Comparison of ENCODE assay signal across 9 mouse cellular contexts in the genomic region with DNA sequence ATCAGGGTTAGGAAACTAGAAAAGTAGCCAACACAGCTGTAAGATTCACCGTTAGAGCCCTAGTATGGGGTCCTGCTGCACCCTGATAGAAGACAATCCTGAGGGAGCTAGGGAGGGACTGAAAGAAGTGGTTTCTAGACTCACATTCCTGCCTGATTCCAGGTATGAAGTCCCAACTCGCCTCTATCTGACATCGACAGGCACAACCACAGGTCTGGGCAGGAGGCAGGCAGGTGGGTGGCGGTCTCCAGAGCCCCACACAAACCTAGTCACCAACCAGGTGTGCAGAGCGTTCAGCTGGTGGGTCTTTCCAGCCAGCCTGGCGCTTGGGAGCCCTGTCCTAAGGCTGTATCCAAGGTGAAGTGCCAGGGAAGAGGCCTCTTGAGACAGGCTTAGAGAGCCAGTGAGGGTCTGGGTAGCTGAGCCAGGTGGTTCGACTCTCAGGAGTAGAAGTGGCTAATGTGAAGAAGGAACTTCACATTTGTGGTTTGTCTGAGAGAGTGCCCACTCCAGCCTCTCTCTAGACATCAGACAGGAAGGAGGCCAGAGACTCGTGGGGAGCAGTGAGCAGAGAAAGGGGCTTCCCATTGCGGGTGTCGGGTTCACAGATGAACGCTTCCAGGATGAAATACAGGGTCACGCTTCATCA. TPM values are rescaled to one million over a fixed set of nuclear protein-coding genes. Genes with fewer than 3 reads are reported as not detected.
DNase-seq lines count a peak whose midpoint lies in the region; ATAC-seq and TF ChIP-seq lines count a peak whose summit lies in the region.
"Had no signal": no experiment of that assay in that cellular context is flagged by ENCODE, and none has a peak within 500 bp of the region (broad histone marks: within the 10 kb centered on the region; RNA-seq: fewer than 3 reads in every experiment).

No protein-coding gene starts in this region.

- H3K4me1 ChIP-seq in hindbrain, embryonic 10.5 days (replicated peaks) = peaks cover 46% of the 10 kb centered on the region
- H3K4me1 ChIP-seq in hindbrain, embryonic 12.5 days = peaks cover 32% of the 10 kb centered on the region
- H3K4me1 ChIP-seq in forebrain, embryonic 13.5 days = peaks cover 42% of the 10 kb centered on the region
- H3K4me1 ChIP-seq in lung, postnatal 0 days (ENCODE audit: insufficient read depth, low read depth, low read length) = peaks cover 47% of the 10 kb centered on the region
- H3K4me1 ChIP-seq in thymus, adult 2 months (replicated peaks; ENCODE audit: control insufficient read depth, insufficient read depth, low read length) = peaks cover 29% of the 10 kb centered on the region
- peaks cover 34% of the 10 kb centered on the region for H3K4me1 ChIP-seq in cerebellum, adult 2 months (ENCODE audit: control insufficient read depth, insufficient read depth, low read length)

- no peak for DNase-seq in hindbrain, embryonic 10.5 days (ENCODE audit: low spot score)
- peak; percentile 88 for DNase-seq in A20 (ENCODE audit: low read depth, low spot score)
- peak; percentile 87 for DNase-seq in lung, postnatal 0 days (ENCODE audit: low spot score)
- DNase-seq in thymus, postnatal 4 days = no peak
- DNase-seq in thymus, adult 2 months = no peak
- DNase-seq in cerebellum, adult 2 months = no peak

- H3K9me3 ChIP-seq in hindbrain, embryonic 10.5 days = no peaks in the 10 kb centered on the region
- H3K9me3 ChIP-seq in hindbrain, embryonic 12.5 days (replicated peaks) = no peaks in the 10 kb centered on the region
- no peaks in the 10 kb centered on the region for H3K9me3 ChIP-seq in forebrain, embryonic 13.5 days (replicated peaks)
- no peaks in the 10 kb centered on the region for H3K9me3 ChIP-seq in lung, postnatal 0 days (ENCODE audit: low read length)

- ATAC-seq in hindbrain, embryonic 12.5 days (ENCODE audit: low FRiP score) = no peak
- no peak for ATAC-seq in forebrain, embryonic 13.5 days
- peak; percentile 53 for ATAC-seq in lung, postnatal 0 days

- TF ChIP-seq CTCF in lung, postnatal 0 days (IDR thresholded peaks at IDR 0.05) = no peak
- TF ChIP-seq CTCF in thymus, adult 2 months (IDR thresholded peaks at IDR 0.05; ENCODE audit: borderline replicate concordance, control insufficient read depth, extremely low read depth, insufficient read depth, low read length, poor library complexity) = no peak
- TF ChIP-seq CTCF in cerebellum, adult 2 months (IDR thresholded peaks at IDR 0.05; ENCODE audit: borderline replicate concordance, insufficient read depth, low read depth, low read length) = no peak

- H3K27ac ChIP-seq in hindbrain, embryonic 10.5 days = 0 out of 2 replicates have a peak overlapping the region, but pooled peaks have one; percentile 53
- H3K27ac ChIP-seq in hindbrain, embryonic 12.5 days = no peak overlapping the region
- H3K27ac ChIP-seq in forebrain, embryonic 13.5 days = peak overlapping the region; percentile 97
- H3K27ac ChIP-seq in lung, postnatal 0 days (ENCODE audit: low read length) = peak overlapping the region; percentile 99
- no peak overlapping the region for H3K27ac ChIP-seq in thymus, adult 2 months (ENCODE audit: control insufficient read depth, insufficient read depth, low read length)
- H3K27ac ChIP-seq in cerebellum, adult 2 months (ENCODE audit: insufficient read depth, low read length) = no peak overlapping the region

- no peak for TF ChIP-seq POLR2A in thymus, adult 2 months (IDR thresholded peaks at IDR 0.05; ENCODE audit: control insufficient read depth, extremely low read depth, insufficient read depth, low read length, poor library complexity)
- TF ChIP-seq POLR2A in cerebellum, adult 2 months (IDR thresholded peaks at IDR 0.05; ENCODE audit: borderline replicate concordance, insufficient read depth, low read length) = no peak

- H3K9ac ChIP-seq in hindbrain, embryonic 12.5 days = no peak overlapping the region
- H3K9ac ChIP-seq in forebrain, embryonic 13.5 days = peak overlapping the region; percentile 62; the same call in 1 of the 2 replicates
- no peak overlapping the region for H3K9ac ChIP-seq in lung, postnatal 0 days (replicated peaks; ENCODE audit: low read depth)

- H3K27me3 ChIP-seq in hindbrain, embryonic 10.5 days (ENCODE audit: insufficient read depth, poor library complexity, severe bottlenecking) = 0 out of 2 replicates have a peak, but pooled peaks cover 1% of the 10 kb centered on the region
- no peaks in the 10 kb centered on the region for H3K27me3 ChIP-seq in hindbrain, embryonic 12.5 days
- no peaks in the 10 kb centered on the region for H3K27me3 ChIP-seq in forebrain, embryonic 13.5 days
- H3K27me3 ChIP-seq in lung, postnatal 0 days (replicated peaks; ENCODE audit: insufficient read depth, low read length) = no peaks in the 10 kb centered on the region
- H3K27me3 ChIP-seq in thymus, adult 2 months (ENCODE audit: control insufficient read depth, insufficient read depth, low read length) = no peaks in the 10 kb centered on the region
- no peaks in the 10 kb centered on the region for H3K27me3 ChIP-seq in cerebellum, adult 2 months (ENCODE audit: control insufficient read depth, insufficient read depth, low read length)

- H3K4me2 ChIP-seq in hindbrain, embryonic 12.5 days (replicated peaks) = no peak overlapping the region
- H3K4me2 ChIP-seq in forebrain, embryonic 13.5 days = no peak overlapping the region
- no peak overlapping the region for H3K4me2 ChIP-seq in lung, postnatal 0 days (replicated peaks; ENCODE audit: low read depth, low read length)

- H3K36me3 ChIP-seq in hindbrain, embryonic 10.5 days = no peaks in the 10 kb centered on the region
- no peaks in the 10 kb centered on the region for H3K36me3 ChIP-seq in hindbrain, embryonic 12.5 days
- no peaks in the 10 kb centered on the region for H3K36me3 ChIP-seq in forebrain, embryonic 13.5 days (ENCODE audit: poor library complexity, severe bottlenecking)
- H3K36me3 ChIP-seq in lung, postnatal 0 days (ENCODE audit: insufficient read depth, low read length) = no peaks in the 10 kb centered on the region
- H3K36me3 ChIP-seq in thymus, adult 2 months (ENCODE audit: control insufficient read depth, insufficient read depth, low read length) = no peaks in the 10 kb centered on the region

- no peak overlapping the region for H3K4me3 ChIP-seq in hindbrain, embryonic 10.5 days
- H3K4me3 ChIP-seq in hindbrain, embryonic 12.5 days = no peak overlapping the region
- H3K4me3 ChIP-seq in forebrain, embryonic 13.5 days = no peak overlapping the region
- no peak overlapping the region for H3K4me3 ChIP-seq in lung, postnatal 0 days (ENCODE audit: low read depth, low read length)
- H3K4me3 ChIP-seq in thymus, adult 2 months (ENCODE audit: control insufficient read depth, insufficient read depth, low read length) = no peak overlapping the region
- H3K4me3 ChIP-seq in cerebellum, adult 2 months (replicated peaks; ENCODE audit: insufficient read depth, low read depth, low read length) = no peak overlapping the region
- H3K4me3 ChIP-seq: myocyte had no signal

- TF ChIP-seq EP300 in lung, postnatal 0 days (IDR thresholded peaks at IDR 0.05) = peak; percentile 88

- 73% methylated on average over 12 of the region's 12 CpGs for WGBS in hindbrain, embryonic 10.5 days
- WGBS in hindbrain, embryonic 12.5 days = 76% methylated on average over 12 of the region's 12 CpGs
- WGBS in forebrain, embryonic 13.5 days = 83% methylated on average over 12 of the region's 12 CpGs
- 50% methylated on average over 12 of the region's 12 CpGs for WGBS in lung, postnatal 0 days
- 50% methylated on average over 12 of the region's 12 CpGs for WGBS in thymus, adult 2 months
- whole genome bisulfite sequencing in cerebellum, adult 2 months = 82% methylated on average over 12 of the region's 12 CpGs

RNA-seq across cellular contexts. Expression of a gene that starts 12.7 kb away (rescaled TPM):
- 115 and 118 TPM in 2 replicates for polyA plus RNA-seq in hindbrain, embryonic 10.5 days (2016; fragmentation: Nextera tagmentation; extraction: Ambion mirVana)
- 90.8 and 98.6 TPM in 2 replicates for polyA plus RNA-seq in hindbrain, embryonic 12.5 days (2016; fragmentation: Nextera tagmentation; extraction: Ambion mirVana)
- polyA plus RNA-seq in forebrain, embryonic 13.5 days (2015; fragmentation: Nextera tagmentation; extraction: Ambion mirVana) = 90.3 and 93.2 TPM in 2 replicates
- 61.4 and 66.6 TPM in 2 replicates for polyA plus RNA-seq in lung, postnatal 0 days (2015; fragmentation: Nextera tagmentation; extraction: Ambion mirVana)
- polyA plus RNA-seq in thymus, adult 2 months (2012; rRNA removed) = 85.7 and 91.3 TPM in 2 replicates
- polyA plus RNA-seq in cerebellum, adult 2 months (2012; rRNA removed) = 94.5 and 109 TPM in 2 replicates

RNA-seq across cellular contexts. Expression of a gene that starts 14.5 kb away (rescaled TPM):
- 9.3 and 10.1 TPM in 2 replicates for polyA plus RNA-seq in hindbrain, embryonic 10.5 days (2016; fragmentation: Nextera tagmentation; extraction: Ambion mirVana)
- 12.6 and 13.5 TPM in 2 replicates for polyA plus RNA-seq in hindbrain, embryonic 12.5 days (2016; fragmentation: Nextera tagmentation; extraction: Ambion mirVana)
- 11.3 and 12.0 TPM in 2 replicates for polyA plus RNA-seq in forebrain, embryonic 13.5 days (2015; fragmentation: Nextera tagmentation; extraction: Ambion mirVana)
- 22.6 and 23.2 TPM in 2 replicates for polyA plus RNA-seq in lung, postnatal 0 days (2015; fragmentation: Nextera tagmentation; extraction: Ambion mirVana)
- 70.5 and 79.5 TPM in 2 replicates for polyA plus RNA-seq in thymus, adult 2 months (2012; rRNA removed)
- 87.2 and 106 TPM in 2 replicates for polyA plus RNA-seq in cerebellum, adult 2 months (2012; rRNA removed)

Comparison
In these comparisons a context has a peak if more than half of its experiments do, and no peak if none do; other contexts are left out.
1. H3K27ac ChIP-seq: peak in hindbrain, embryonic 10.5 days (single experiment), forebrain, embryonic 13.5 days (single experiment) and lung, postnatal 0 days (single experiment); none in hindbrain, embryonic 12.5 days (single experiment), thymus, adult 2 months (single experiment) and cerebellum, adult 2 months (single experiment).
2. DNase-seq: peak in A20 (single experiment) and lung, postnatal 0 days (single experiment); none in hindbrain, embryonic 10.5 days (single experiment), thymus, postnatal 4 days (single experiment), thymus, adult 2 months (single experiment) and cerebellum, adult 2 months (0 of 2).